Mouse (Mus musculus) megakaryocyte, adult 5-6 weeks (primary cell): ENCODE measurements at regions not wholly inside any gene's neighbourhood (a gene's known extent, or its start where the extent isn't known, plus 50 kb on each side); places are given as distances from the start of the nearest gene placed in this dataset.

ENCODE experiments used
- ATAC-seq: 2 replicates; pipeline ENCODE4 v1.8.0; 2016; ENCODE audit warnings: mild to moderate bottlenecking, inconsistent platforms; ENCODE audit not compliant: poor library complexity, severe bottlenecking

- ATAC-seq, result no peak
Measured at GRCm38 (mm10) chr15:61927385-61928120, 1004.7 kb upstream of the A1bg start.

- ATAC-seq, result no peak
Measured at GRCm38 (mm10) chr15:61920041-61920440, 997.2 kb upstream of the A1bg start.

GRCm38 (mm10) chr15:61913546-61914160 lies 990.8 kb upstream of the A1bg start:
- ATAC-seq, result no peak

GRCm38 (mm10) chr15:61905165-61905845 lies 982.5 kb upstream of the A1bg start:
- ATAC-seq, result no peak

GRCm38 (mm10) chr15:61899809-61900208 lies 977.0 kb upstream of the A1bg start:
- ATAC-seq, result no peak

- ATAC-seq, result no peak
Measured at GRCm38 (mm10) chr15:61897566-61897965, 974.8 kb upstream of the A1bg start.

GRCm38 (mm10) chr15:61890330-61890729 lies 967.5 kb upstream of the A1bg start:
- ATAC-seq, result no peak

GRCm38 (mm10) chr15:61888569-61889326 lies 965.9 kb upstream of the A1bg start:
- no peak for ATAC-seq

GRCm38 (mm10) chr15:61879408-61879807 lies 956.6 kb upstream of the A1bg start:
- no peak for ATAC-seq

GRCm38 (mm10) chr15:61873047-61873446 lies 950.2 kb upstream of the A1bg start:
- ATAC-seq, result no peak

- ATAC-seq, result peak; percentile 86
Measured at GRCm38 (mm10) chr15:61860759-61861158, 937.9 kb upstream of the A1bg start.

GRCm38 (mm10) chr15:61855880-61856279 lies 933.1 kb upstream of the A1bg start:
- ATAC-seq, result no peak

- no peak for ATAC-seq
Measured at GRCm38 (mm10) chr15:61812671-61813070, 889.9 kb upstream of the A1bg start.

GRCm38 (mm10) chr15:61805379-61805778 lies 882.6 kb upstream of the A1bg start:
- no peak for ATAC-seq

- no peak for ATAC-seq
Measured at GRCm38 (mm10) chr15:61800155-61800554, 877.3 kb upstream of the A1bg start.

GRCm38 (mm10) chr15:61797827-61798226 lies 875.0 kb upstream of the A1bg start:
- no peak for ATAC-seq

- no peak for ATAC-seq
Measured at GRCm38 (mm10) chr15:61794506-61794905, 871.7 kb upstream of the A1bg start.

- ATAC-seq, result no peak
Measured at GRCm38 (mm10) chr15:61789847-61790562, 867.2 kb upstream of the A1bg start.

GRCm38 (mm10) chr15:61787046-61787445 lies 864.2 kb upstream of the A1bg start:
- no peak for ATAC-seq

GRCm38 (mm10) chr15:61781531-61781930 lies 858.7 kb upstream of the A1bg start:
- no peak for ATAC-seq

- no peak for ATAC-seq
Measured at GRCm38 (mm10) chr15:61772996-61773395, 850.2 kb upstream of the A1bg start.
